Mouse (Mus musculus): ENCODE data around the gene Brd1.
A peak's percentile ranks its signal among the peaks of the same experiment; 100 is the strongest.
"Not testable (repeated sequence)": the region's sequence is repeated elsewhere in the genome, so short reads cannot be mapped to it uniquely, and the experiment has no call there.

Gene Brd1

GRCm38 (mm10) chr15:88730717-88731116 lies 3.3 kb downstream of the Brd1 start:
- no peak for DNase-seq (ENCODE audit: low read depth, low spot score)

- no peak for DNase-seq (ENCODE audit: low read depth, low spot score)
These were observed 6.8 kb downstream of the Brd1 start for GRCm38 (mm10) chr15:88727204-88727603.

GRCm38 (mm10) chr15:88725036-88725435 lies 9.0 kb downstream of the Brd1 start:
- DNase-seq (ENCODE audit: low read depth, low spot score) = no peak

- no peak for DNase-seq (ENCODE audit: low read depth, low spot score)
These were observed 9.7 kb downstream of the Brd1 start for GRCm38 (mm10) chr15:88724311-88724710.

- no peak for DNase-seq (ENCODE audit: low read depth, low spot score)
These were observed 10.8 kb downstream of the Brd1 start for GRCm38 (mm10) chr15:88723205-88723604.

GRCm38 (mm10) chr15:88717239-88717638 lies 16.8 kb downstream of the Brd1 start:
- DNase-seq (ENCODE audit: low read depth, low spot score) = no peak

GRCm38 (mm10) chr15:88716350-88716749 lies 17.7 kb downstream of the Brd1 start:
- DNase-seq (ENCODE audit: low read depth, low spot score) = no peak

GRCm38 (mm10) chr15:88714021-88714589 lies 19.9 kb downstream of the Brd1 start:
- DNase-seq (ENCODE audit: low read depth, low spot score) = no peak

- no peak for DNase-seq (ENCODE audit: low read depth, low spot score)
These were observed 21.5 kb downstream of the Brd1 start for GRCm38 (mm10) chr15:88712501-88712900.

- no peak for DNase-seq (ENCODE audit: low read depth, low spot score)
These were observed 24.2 kb downstream of the Brd1 start for GRCm38 (mm10) chr15:88709878-88710277.

GRCm38 (mm10) chr15:88708657-88709511 lies 25.1 kb downstream of the Brd1 start:
- no peak for DNase-seq (ENCODE audit: low read depth, low spot score)

GRCm38 (mm10) chr15:88708204-88708603 lies 25.8 kb downstream of the Brd1 start:
- DNase-seq (ENCODE audit: low read depth, low spot score) = no peak

GRCm38 (mm10) chr15:88706987-88707386 lies 27.0 kb downstream of the Brd1 start:
- DNase-seq (ENCODE audit: low read depth, low spot score) = not testable (repeated sequence)

GRCm38 (mm10) chr15:88706320-88706719 lies 27.7 kb downstream of the Brd1 start:
- DNase-seq (ENCODE audit: low read depth, low spot score) = no peak

GRCm38 (mm10) chr15:88704284-88704683 lies 29.7 kb downstream of the Brd1 start:
- DNase-seq (ENCODE audit: low read depth, low spot score) = no peak

GRCm38 (mm10) chr15:88702501-88702900 lies 31.5 kb downstream of the Brd1 start:
- no peak for DNase-seq (ENCODE audit: low read depth, low spot score)

GRCm38 (mm10) chr15:88700759-88701158 lies 33.3 kb downstream of the Brd1 start:
- peak; percentile 18 for DNase-seq (ENCODE audit: low read depth, low spot score)

GRCm38 (mm10) chr15:88699508-88699907 lies 34.5 kb downstream of the Brd1 start:
- DNase-seq (ENCODE audit: low read depth, low spot score) = no peak

GRCm38 (mm10) chr15:88697586-88697985 lies 36.4 kb downstream of the Brd1 start:
- DNase-seq (ENCODE audit: low read depth, low spot score) = no peak

GRCm38 (mm10) chr15:88696055-88696454 lies 38.0 kb downstream of the Brd1 start:
- DNase-seq (ENCODE audit: low read depth, low spot score) = no peak

- DNase-seq (ENCODE audit: low read depth, low spot score) = no peak
These were observed 40.0 kb downstream of the Brd1 start for GRCm38 (mm10) chr15:88694033-88694432.

- DNase-seq (ENCODE audit: low read depth, low spot score) = no peak
These were observed 41.3 kb downstream of the Brd1 start for GRCm38 (mm10) chr15:88692720-88693119.

GRCm38 (mm10) chr15:88691129-88691528 lies 42.9 kb downstream of the Brd1 start:
- DNase-seq (ENCODE audit: low read depth, low spot score) = no peak
